Comparison of ENCODE assay signal across 12 mouse cellular contexts in genomic region chr3:148631415-148632192, GRCm38 (mm10).
DNase-seq lines count a peak whose midpoint lies in the region; ATAC-seq and TF ChIP-seq lines count a peak whose summit lies in the region.
"Had no signal": no experiment of that assay in that cellular context is flagged by ENCODE, and none has a peak within 500 bp of the region (broad histone marks: within the 10 kb centered on the region; RNA-seq: fewer than 3 reads in every experiment).

No protein-coding gene starts in this region.

- no peaks in the 10 kb centered on the region for H3K9me3 ChIP-seq in hindbrain, embryonic 15.5 days
- H3K9me3 ChIP-seq in hindbrain, embryonic 11.5 days (ENCODE audit: control insufficient read depth, low read length), result no peaks in the 10 kb centered on the region
- no peaks in the 10 kb centered on the region for H3K9me3 ChIP-seq in neural tube, embryonic 12.5 days
- H3K9me3 ChIP-seq in forebrain, postnatal 0 days (ENCODE audit: low read length), result no peaks in the 10 kb centered on the region
- H3K9me3 ChIP-seq: liver, embryonic 15.5 days had no signal

- 43% methylated on average over 18 of the region's 18 CpGs for WGBS in hindbrain, embryonic 15.5 days
- 58% methylated on average over 18 of the region's 18 CpGs for whole genome bisulfite sequencing in hindbrain, embryonic 11.5 days
- WGBS in neural tube, embryonic 12.5 days, result 35% methylated on average over 18 of the region's 18 CpGs
- WGBS in forebrain, postnatal 0 days, result 36% methylated on average over 18 of the region's 18 CpGs

- no peak for TF ChIP-seq CTCF in forebrain, postnatal 0 days (IDR thresholded peaks at IDR 0.05; ENCODE audit: low read depth)

- ATAC-seq in hindbrain, embryonic 15.5 days (ENCODE audit: low FRiP score, low read depth), result no peak
- ATAC-seq in hindbrain, embryonic 11.5 days (ENCODE audit: low FRiP score), result no peak
- ATAC-seq in neural tube, embryonic 12.5 days (ENCODE audit: low FRiP score, low read depth), result 0 out of 2 replicates have a peak, but pooled peaks have one; percentile 48
- no peak for ATAC-seq in forebrain, postnatal 0 days

- H3K36me3 ChIP-seq in hindbrain, embryonic 15.5 days, result no peaks in the 10 kb centered on the region
- no peaks in the 10 kb centered on the region for H3K36me3 ChIP-seq in hindbrain, embryonic 11.5 days (ENCODE audit: control insufficient read depth, insufficient read depth, low read length)
- H3K36me3 ChIP-seq in neural tube, embryonic 12.5 days, result no peaks in the 10 kb centered on the region
- no peaks in the 10 kb centered on the region for H3K36me3 ChIP-seq in forebrain, postnatal 0 days (ENCODE audit: insufficient read depth)
- H3K36me3 ChIP-seq: liver, embryonic 15.5 days had no signal

- H3K4me1 ChIP-seq in hindbrain, embryonic 15.5 days (replicated peaks), result no peaks in the 10 kb centered on the region
- H3K4me1 ChIP-seq in hindbrain, embryonic 11.5 days (replicated peaks; ENCODE audit: control insufficient read depth, insufficient read depth, low read length), result no peaks in the 10 kb centered on the region
- H3K4me1 ChIP-seq in neural tube, embryonic 12.5 days, result no peaks in the 10 kb centered on the region
- no peaks in the 10 kb centered on the region for H3K4me1 ChIP-seq in forebrain, postnatal 0 days (ENCODE audit: insufficient read depth)
- H3K4me1 ChIP-seq: liver, embryonic 15.5 days had no signal

- H3K27me3 ChIP-seq in hindbrain, embryonic 15.5 days, result no peaks in the 10 kb centered on the region
- H3K27me3 ChIP-seq in hindbrain, embryonic 11.5 days (ENCODE audit: control insufficient read depth, insufficient read depth, low read length), result no peaks in the 10 kb centered on the region
- 0 out of 2 replicates have a peak, but pooled peaks cover 2% of the 10 kb centered on the region for H3K27me3 ChIP-seq in neural tube, embryonic 12.5 days (replicated peaks)
- H3K27me3 ChIP-seq in forebrain, postnatal 0 days (ENCODE audit: insufficient read depth, low read length), result no peaks in the 10 kb centered on the region
- H3K27me3 ChIP-seq: CH12.LX; liver, embryonic 15.5 days had no signal

- H3K4me2 ChIP-seq in hindbrain, embryonic 15.5 days, result peak overlapping the region; percentile 42
- H3K4me2 ChIP-seq in hindbrain, embryonic 11.5 days (replicated peaks; ENCODE audit: low read depth, low read length), result no peak overlapping the region
- peak overlapping the region; percentile 31; the same call in 1 of the 2 replicates for H3K4me2 ChIP-seq in neural tube, embryonic 12.5 days (replicated peaks)
- peak overlapping the region; percentile 17; the same call in 1 of the 2 replicates for H3K4me2 ChIP-seq in forebrain, postnatal 0 days (ENCODE audit: low read depth)
- H3K4me2 ChIP-seq: liver, embryonic 15.5 days had no signal

- no peak for DNase-seq in hindbrain, embryonic 11.5 days (ENCODE audit: low spot score)
- DNase-seq in neural tube, embryonic 10.5 days (ENCODE audit: extremely low spot score, low spot score), result no peak
- no peak for DNase-seq in forebrain, postnatal 0 days
- no peak for DNase-seq in thymus, postnatal 0 days (ENCODE audit: low spot score)
- no peak for DNase-seq in frontal cortex, postnatal 10 days (ENCODE audit: low spot score in 2 of 2)
- DNase-seq: heart, postnatal 10 days; thymus, adult 2 months had no signal

- no peak overlapping the region for H3K4me3 ChIP-seq in hindbrain, embryonic 15.5 days
- no peak overlapping the region for H3K4me3 ChIP-seq in hindbrain, embryonic 11.5 days (ENCODE audit: low read depth, low read length)
- no peak overlapping the region for H3K4me3 ChIP-seq in neural tube, embryonic 12.5 days
- H3K4me3 ChIP-seq in forebrain, postnatal 0 days (ENCODE audit: low read depth, low read length), result no peak overlapping the region
- H3K4me3 ChIP-seq: erythroblast, embryonic 14.5 days; liver, embryonic 15.5 days had no signal

- no peak overlapping the region for H3K9ac ChIP-seq in hindbrain, embryonic 15.5 days
- H3K9ac ChIP-seq in hindbrain, embryonic 11.5 days (ENCODE audit: low read depth, low read length), result no peak overlapping the region
- H3K9ac ChIP-seq in neural tube, embryonic 12.5 days, result no peak overlapping the region
- H3K9ac ChIP-seq in forebrain, postnatal 0 days, result no peak overlapping the region
- H3K9ac ChIP-seq: liver, embryonic 15.5 days had no signal

- H3K27ac ChIP-seq in hindbrain, embryonic 15.5 days (replicated peaks), result no peak overlapping the region
- no peak overlapping the region for H3K27ac ChIP-seq in hindbrain, embryonic 11.5 days (ENCODE audit: low read depth, low read length)
- no peak overlapping the region for H3K27ac ChIP-seq in neural tube, embryonic 12.5 days
- H3K27ac ChIP-seq in forebrain, postnatal 0 days (ENCODE audit: low read depth, low read length), result no peak overlapping the region
- H3K27ac ChIP-seq: liver, embryonic 15.5 days had no signal
